Mouse (Mus musculus): Measurements from ENCODE around the gene Otud3.

DNA sequence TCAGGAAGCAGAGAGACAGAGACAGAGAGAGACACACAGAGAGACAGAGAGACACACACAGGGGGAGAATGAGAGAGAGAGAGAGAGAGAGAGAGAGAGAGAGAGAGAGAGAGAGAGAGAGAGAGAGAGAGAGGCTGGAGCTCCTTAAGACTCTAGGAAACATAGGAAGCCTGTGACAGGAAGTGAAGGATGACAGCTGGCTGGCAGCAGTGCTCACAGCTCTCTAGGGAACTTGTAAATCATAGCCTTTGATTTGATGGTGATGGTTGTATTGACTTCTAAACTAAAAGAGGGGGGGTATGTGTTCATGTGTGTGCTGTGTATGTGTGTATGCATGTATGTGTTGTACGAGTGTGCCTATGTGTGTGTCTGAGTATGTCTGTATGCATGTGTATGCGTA, 37.8 kb downstream of the Otud3 start:
- TF ChIP-seq POLR2A (IDR thresholded peaks at IDR 0.05; ENCODE audit: borderline replicate concordance, extremely low read depth, insufficient read depth, insufficient read length, poor library complexity, severe bottlenecking) (no peak), CTCF (IDR thresholded peaks at IDR 0.05; ENCODE audit: borderline replicate concordance, extremely low read depth, insufficient read depth, insufficient read length) (no peak)

Data from brain, embryonic 14.5 days (tissue).